Mouse (Mus musculus): ENCODE measurements at regions not wholly inside any gene's neighbourhood (a gene's known extent, or its start where the extent isn't known, plus 50 kb on each side); places are given as distances from the start of the nearest gene placed in this dataset.

- Histone ChIP-seq H3K36me3 (ENCODE audit: control insufficient read depth, insufficient read depth, low read length) (no peaks in the 10 kb centered on the region), H3K4me1 (ENCODE audit: control insufficient read depth, insufficient read depth, low read length) (no peaks in the 10 kb centered on the region; the same call in 1 of the 2 replicates), H3K27me3 (ENCODE audit: control insufficient read depth, insufficient read depth, low read length) (no peaks in the 10 kb centered on the region), H3K27ac (ENCODE audit: control insufficient read depth, insufficient read depth, low read depth, low read length) (no peak overlapping the region), H3K4me3 (ENCODE audit: control insufficient read depth, low read depth, low read length) (no peak overlapping the region)
- TF ChIP-seq CTCF (IDR thresholded peaks at IDR 0.05; ENCODE audit: control insufficient read depth, insufficient read depth, insufficient replicate concordance, low read depth, low read length) (no peak; the same call in 1 of the 2 replicates), POLR2A (IDR thresholded peaks at IDR 0.05; ENCODE audit: control insufficient read depth, low read depth, low read length) (no peak)
These were observed 99.4 kb downstream of the Rps24 start for GRCm38 (mm10) chr14:24586133-24586908.

GRCm38 (mm10) chr14:24586982-24587672 lies 100.2 kb downstream of the Rps24 start:
- H3K27ac ChIP-seq (ENCODE audit: control insufficient read depth, insufficient read depth, low read depth, low read length) = no peak overlapping the region
- TF ChIP-seq CTCF (IDR thresholded peaks at IDR 0.05; ENCODE audit: control insufficient read depth, insufficient read depth, insufficient replicate concordance, low read depth, low read length) = no peak
- TF ChIP-seq POLR2A (IDR thresholded peaks at IDR 0.05; ENCODE audit: control insufficient read depth, low read depth, low read length) = no peak
- no peak overlapping the region for H3K4me3 ChIP-seq (ENCODE audit: control insufficient read depth, low read depth, low read length)
- no peaks in the 10 kb centered on the region for H3K36me3 ChIP-seq (ENCODE audit: control insufficient read depth, insufficient read depth, low read length)
- no peaks in the 10 kb centered on the region; the same call in 1 of the 2 replicates for H3K4me1 ChIP-seq (ENCODE audit: control insufficient read depth, insufficient read depth, low read length)
- no peaks in the 10 kb centered on the region for H3K27me3 ChIP-seq (ENCODE audit: control insufficient read depth, insufficient read depth, low read length)

- no peaks in the 10 kb centered on the region; the same call in 1 of the 2 replicates for H3K4me1 ChIP-seq (ENCODE audit: control insufficient read depth, insufficient read depth, low read length)
- H3K27ac ChIP-seq (ENCODE audit: control insufficient read depth, insufficient read depth, low read depth, low read length) = no peak overlapping the region
- H3K27me3 ChIP-seq (ENCODE audit: control insufficient read depth, insufficient read depth, low read length) = no peaks in the 10 kb centered on the region
- TF ChIP-seq POLR2A (IDR thresholded peaks at IDR 0.05; ENCODE audit: control insufficient read depth, low read depth, low read length) = no peak
- no peak for TF ChIP-seq CTCF (IDR thresholded peaks at IDR 0.05; ENCODE audit: control insufficient read depth, insufficient read depth, insufficient replicate concordance, low read depth, low read length)
- no peaks in the 10 kb centered on the region for H3K36me3 ChIP-seq (ENCODE audit: control insufficient read depth, insufficient read depth, low read length)
- H3K4me3 ChIP-seq (ENCODE audit: control insufficient read depth, low read depth, low read length) = no peak overlapping the region
These were observed 101.1 kb downstream of the Rps24 start for GRCm38 (mm10) chr14:24588041-24588440.

GRCm38 (mm10) chr14:24606444-24607173 lies 119.7 kb downstream of the Rps24 start:
- Histone ChIP-seq H3K27ac (ENCODE audit: control insufficient read depth, insufficient read depth, low read depth, low read length) (no peak overlapping the region), H3K4me1 (ENCODE audit: control insufficient read depth, insufficient read depth, low read length) (no peaks in the 10 kb centered on the region), H3K36me3 (ENCODE audit: control insufficient read depth, insufficient read depth, low read length) (no peaks in the 10 kb centered on the region), H3K27me3 (ENCODE audit: control insufficient read depth, insufficient read depth, low read length) (no peaks in the 10 kb centered on the region), H3K4me3 (ENCODE audit: control insufficient read depth, low read depth, low read length) (no peak overlapping the region)
- TF ChIP-seq CTCF (IDR thresholded peaks at IDR 0.05; ENCODE audit: control insufficient read depth, insufficient read depth, insufficient replicate concordance, low read depth, low read length) (no peak), POLR2A (IDR thresholded peaks at IDR 0.05; ENCODE audit: control insufficient read depth, low read depth, low read length) (no peak)

- TF ChIP-seq CTCF (IDR thresholded peaks at IDR 0.05; ENCODE audit: control insufficient read depth, insufficient read depth, insufficient replicate concordance, low read depth, low read length) (no peak), POLR2A (IDR thresholded peaks at IDR 0.05; ENCODE audit: control insufficient read depth, low read depth, low read length) (no peak)
- no peaks in the 10 kb centered on the region for H3K27me3 ChIP-seq (ENCODE audit: control insufficient read depth, insufficient read depth, low read length)
These were observed 121.4 kb downstream of the Rps24 start for GRCm38 (mm10) chr14:24608356-24608755.

GRCm38 (mm10) chr14:24612254-24612995 lies 125.5 kb downstream of the Rps24 start:
- no peaks in the 10 kb centered on the region for H3K4me1 ChIP-seq (ENCODE audit: control insufficient read depth, insufficient read depth, low read length)
- TF ChIP-seq CTCF (IDR thresholded peaks at IDR 0.05; ENCODE audit: control insufficient read depth, insufficient read depth, insufficient replicate concordance, low read depth, low read length) (no peak), POLR2A (IDR thresholded peaks at IDR 0.05; ENCODE audit: control insufficient read depth, low read depth, low read length) (no peak)
- H3K27ac ChIP-seq (ENCODE audit: control insufficient read depth, insufficient read depth, low read depth, low read length) = no peak overlapping the region
- no peaks in the 10 kb centered on the region for H3K36me3 ChIP-seq (ENCODE audit: control insufficient read depth, insufficient read depth, low read length)
- no peaks in the 10 kb centered on the region for H3K27me3 ChIP-seq (ENCODE audit: control insufficient read depth, insufficient read depth, low read length)
- H3K4me3 ChIP-seq (ENCODE audit: control insufficient read depth, low read depth, low read length) = no peak overlapping the region

More at GRCm38 (mm10) chr14:24608356-24608755, 121.4 kb downstream of the Rps24 start:
- H3K4me3 ChIP-seq (ENCODE audit: control insufficient read depth, low read depth, low read length) = no peak overlapping the region
- H3K4me1 ChIP-seq (ENCODE audit: control insufficient read depth, insufficient read depth, low read length) = no peaks in the 10 kb centered on the region
- no peaks in the 10 kb centered on the region for H3K36me3 ChIP-seq (ENCODE audit: control insufficient read depth, insufficient read depth, low read length)
- no peak overlapping the region for H3K27ac ChIP-seq (ENCODE audit: control insufficient read depth, insufficient read depth, low read depth, low read length)
